Mouse (Mus musculus) forebrain, embryonic 15.5 days (tissue): ENCODE data around the gene Abtb2. TPM values are rescaled to one million over a fixed set of nuclear protein-coding genes. Genes with fewer than 3 reads are reported as not detected.
A peak's percentile ranks its signal among the peaks of the same experiment; 100 is the strongest.

Source experiments
- ATAC-seq: fragments of 200-750 bp; cut with Nextera tagmentation; replicated peaks from 2 replicates; pipeline ENCODE4 v1.8.0; 2017; ENCODE audit warnings: mild to moderate bottlenecking, moderate TSS enrichment, moderate library complexity
- H3K27ac ChIP-seq: fragments of 300-500 bp; sonication (generic); replicated peaks from 2 replicates; pipeline ENCODE4 v1.5.1; 2015; ENCODE audit warnings: mild to moderate bottlenecking, inconsistent platforms
- H3K27me3 ChIP-seq: fragments of 300-500 bp; sonication (generic); 2 replicates; pipeline ENCODE4 v1.6.1; 2015; ENCODE audit warnings: inconsistent platforms
- H3K36me3 ChIP-seq: fragments of 300-500 bp; sonication (generic); 2 replicates; pipeline ENCODE4 v1.6.1; 2015; ENCODE audit warnings: mild to moderate bottlenecking, inconsistent platforms
- H3K4me1 ChIP-seq: fragments of 300-500 bp; sonication (generic); 2 replicates; pipeline ENCODE4 v1.6.1; 2015; ENCODE audit warnings: inconsistent platforms
- H3K4me2 ChIP-seq: fragments of 300-500 bp; sonication (generic); replicated peaks from 2 replicates; pipeline ENCODE4 v1.6.1; 2015; ENCODE audit warnings: mild to moderate bottlenecking, inconsistent platforms
- H3K4me3 ChIP-seq: fragments of 300-500 bp; sonication (generic); 2 replicates; pipeline ENCODE4 v1.5.1; 2015; ENCODE audit warnings: mild to moderate bottlenecking, inconsistent platforms
- H3K9ac ChIP-seq: fragments of 300-500 bp; sonication (generic); replicated peaks from 2 replicates; pipeline ENCODE4 v1.6.1; 2015; ENCODE audit warnings: mild to moderate bottlenecking, inconsistent platforms
- H3K9me3 ChIP-seq: fragments of 300-500 bp; sonication (generic); 2 replicates; pipeline ENCODE4 v1.6.1; 2016; ENCODE audit warnings: inconsistent platforms
- WGBS: fragments of 180-500 bp; shearing (Covaris S2); methylation state at CpG from one replicate; pipeline ENCODE4 v1.1.7; 2015; ENCODE audit warnings: mixed read lengths; 5-methylcytosine and 5-hydroxymethylcytosine counted together
- polyA plus RNA-seq: library from polyadenylated mRNA; unstranded; fragments of >200 nt; fragmentation: Nextera tagmentation; extraction: Ambion mirVana; gene quantifications from 2 replicates; pipeline ENCODE4 v1.2.1, GENCODE M21; 2015

Gene Abtb2
- polyA plus RNA-seq, 1 experiment from 2014 or later = 7.4 TPM

DNA sequence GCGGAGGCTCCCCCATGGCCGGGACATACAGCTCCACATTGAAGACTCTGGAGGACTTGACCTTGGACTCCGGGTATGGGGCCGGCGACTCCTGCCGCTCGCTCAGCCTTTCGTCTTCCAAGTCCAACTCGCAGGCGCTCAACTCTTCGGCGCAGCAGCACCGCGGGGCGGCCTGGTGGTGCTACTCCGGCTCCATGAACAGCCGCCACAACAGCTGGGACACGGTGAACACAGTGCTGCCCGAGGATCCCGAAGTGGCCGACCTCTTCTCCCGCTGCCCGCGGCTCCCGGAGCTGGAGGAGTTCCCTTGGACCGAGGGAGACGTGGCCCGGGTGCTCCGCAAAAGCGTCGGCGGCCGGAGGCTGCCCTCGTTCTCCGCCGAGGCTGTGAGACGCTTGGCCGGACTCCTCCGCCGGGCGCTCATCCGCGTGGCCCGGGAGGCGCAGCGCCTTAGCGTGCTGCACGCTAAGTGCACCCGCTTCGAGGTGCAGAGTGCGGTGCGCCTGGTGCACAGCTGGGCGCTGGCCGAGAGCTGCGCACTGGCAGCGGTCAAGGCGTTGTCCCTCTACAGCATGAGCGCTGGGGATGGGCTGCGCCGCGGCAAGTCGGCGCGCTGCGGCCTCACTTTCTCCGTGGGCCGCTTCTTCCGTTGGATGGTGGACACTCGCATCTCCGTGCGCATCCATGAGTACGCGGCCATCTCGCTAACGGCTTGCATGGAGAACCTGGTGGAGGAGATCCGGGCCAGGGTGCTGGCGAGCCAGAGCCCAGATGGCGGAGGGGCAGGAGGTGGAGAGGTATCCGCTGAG, 807 bp downstream of the Abtb2 start:
- peaks cover 33% of the 10 kb centered on the region for H3K4me1 ChIP-seq
- no peaks in the 10 kb centered on the region for H3K9me3 ChIP-seq
- H3K9ac ChIP-seq = peak overlapping the region; percentile 55
- peak overlapping the region; percentile 63 for H3K4me3 ChIP-seq
- H3K4me2 ChIP-seq = peak overlapping the region; percentile 98
- peak; percentile 20 for ATAC-seq
- no peaks in the 10 kb centered on the region for H3K36me3 ChIP-seq
- no peaks in the 10 kb centered on the region; the same call in 1 of the 2 replicates for H3K27me3 ChIP-seq
- under 1% methylated on average over 79 of the region's 79 CpGs for WGBS
- H3K27ac ChIP-seq = peak overlapping the region; percentile 63; the same call in 1 of the 2 replicates

DNA sequence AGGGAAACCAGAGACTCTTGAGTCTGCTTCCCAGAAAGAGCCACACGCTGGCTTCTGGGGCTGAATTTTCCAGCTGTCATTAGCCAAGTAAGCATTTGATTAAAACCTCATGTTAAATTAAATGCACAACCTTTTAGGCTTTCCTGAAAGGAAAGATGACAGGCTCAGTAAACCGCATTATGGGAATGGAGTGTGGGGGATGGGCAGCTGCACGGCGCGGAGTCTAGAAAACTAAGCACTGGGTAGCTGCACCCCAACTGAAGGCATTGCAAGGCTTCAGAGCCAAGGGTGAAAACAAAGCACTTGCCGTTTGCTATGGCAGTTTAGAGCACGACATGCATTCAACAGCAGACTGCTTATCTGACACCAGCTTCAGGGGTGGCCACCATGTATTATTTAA, 2.1 kb downstream of the Abtb2 start:
- H3K9me3 ChIP-seq = no peaks in the 10 kb centered on the region
- no peaks in the 10 kb centered on the region for H3K36me3 ChIP-seq
- H3K4me2 ChIP-seq = peak overlapping the region; percentile 98
- ATAC-seq = no peak
- no peaks in the 10 kb centered on the region; the same call in 1 of the 2 replicates for H3K27me3 ChIP-seq
- 12% methylated on average over 7 of the region's 7 CpGs for WGBS
- H3K4me1 ChIP-seq = peaks cover 40% of the 10 kb centered on the region
- H3K27ac ChIP-seq = no peak overlapping the region
- no peak overlapping the region for H3K9ac ChIP-seq
- H3K4me3 ChIP-seq = peak overlapping the region; percentile 63

DNA sequence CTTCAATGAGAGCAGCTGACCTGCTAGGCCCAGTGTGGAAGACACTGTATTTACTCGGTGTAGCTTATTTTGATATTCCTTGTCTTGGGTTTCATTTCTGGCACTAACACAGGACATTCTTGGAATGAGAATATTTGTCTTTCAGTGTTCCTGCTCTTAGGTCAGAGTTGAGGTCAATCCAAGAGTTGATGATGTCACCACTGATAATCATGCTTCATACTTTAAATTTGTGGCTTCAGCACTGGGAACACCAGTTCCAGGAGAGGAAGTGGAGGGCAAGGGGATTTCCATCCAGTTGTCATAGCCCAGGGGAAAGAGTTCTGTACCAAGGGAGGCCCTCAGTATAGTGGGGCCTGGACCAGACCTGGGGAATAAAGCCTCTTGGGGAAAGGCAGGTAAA, 3.6 kb downstream of the Abtb2 start:
- H3K9me3 ChIP-seq = no peaks in the 10 kb centered on the region
- no peak overlapping the region for H3K27ac ChIP-seq
- H3K4me1 ChIP-seq = peaks cover 40% of the 10 kb centered on the region
- no peak overlapping the region for H3K9ac ChIP-seq
- H3K27me3 ChIP-seq = no peaks in the 10 kb centered on the region
- WGBS = 76% methylated on average over 1 of the region's 1 CpGs
- ATAC-seq = no peak
- no peaks in the 10 kb centered on the region for H3K36me3 ChIP-seq
- H3K4me3 ChIP-seq = no peak overlapping the region
- no peak overlapping the region for H3K4me2 ChIP-seq

DNA sequence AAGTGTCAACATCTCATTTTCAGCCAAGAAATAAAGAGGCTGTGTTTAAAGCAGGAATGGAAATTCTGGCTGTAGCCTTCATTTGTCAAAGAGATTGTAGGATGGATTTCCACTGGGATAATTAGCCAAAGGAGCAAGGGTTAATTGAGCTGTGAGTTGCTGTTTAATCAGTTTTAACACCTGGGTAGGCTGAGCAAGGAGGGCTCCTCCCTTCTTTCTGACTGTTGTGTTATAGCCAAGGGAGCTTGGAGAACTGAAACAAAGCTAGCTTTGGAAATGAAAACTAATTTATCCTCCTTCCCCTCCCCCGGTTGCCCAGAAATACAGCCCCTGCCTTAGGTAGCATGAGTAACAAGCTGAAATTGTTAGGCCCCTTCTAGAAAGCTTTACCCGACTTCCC, 6.2 kb downstream of the Abtb2 start:
- H3K9me3 ChIP-seq = no peaks in the 10 kb centered on the region
- H3K4me3 ChIP-seq = no peak overlapping the region
- H3K9ac ChIP-seq = no peak overlapping the region
- no peak overlapping the region for H3K4me2 ChIP-seq
- peaks cover 18% of the 10 kb centered on the region for H3K4me1 ChIP-seq
- ATAC-seq = no peak
- H3K27ac ChIP-seq = no peak overlapping the region
- H3K27me3 ChIP-seq = no peaks in the 10 kb centered on the region
- 26% methylated on average over 2 of the region's 2 CpGs for WGBS
- no peaks in the 10 kb centered on the region for H3K36me3 ChIP-seq

DNA sequence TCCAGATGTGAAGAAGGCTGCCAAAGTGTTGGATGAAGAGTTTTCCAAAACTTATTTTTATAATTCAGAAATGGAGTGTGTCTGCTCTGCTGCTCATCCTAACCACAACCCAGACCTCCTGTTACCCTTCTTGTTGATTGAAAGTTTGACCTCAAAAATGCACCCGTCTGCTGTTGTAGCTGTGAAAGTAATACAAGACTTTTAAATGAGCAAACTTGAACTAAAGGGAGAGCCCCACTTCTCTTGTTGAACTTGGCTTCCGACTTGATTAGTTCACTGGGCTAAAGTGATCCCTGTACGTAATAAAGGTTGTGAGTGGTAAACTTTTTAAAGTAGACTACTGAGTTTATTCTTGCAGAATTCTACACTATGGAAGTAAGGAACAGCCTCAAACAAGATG, 10.3 kb downstream of the Abtb2 start:
- ATAC-seq = no peak
- H3K9me3 ChIP-seq = no peaks in the 10 kb centered on the region
- no peak overlapping the region for H3K4me2 ChIP-seq
- H3K27me3 ChIP-seq = no peaks in the 10 kb centered on the region
- H3K27ac ChIP-seq = no peak overlapping the region
- WGBS = 88% methylated on average over 3 of the region's 3 CpGs
- no peak overlapping the region for H3K4me3 ChIP-seq
- no peaks in the 10 kb centered on the region for H3K36me3 ChIP-seq
- H3K9ac ChIP-seq = no peak overlapping the region
- peaks cover 7% of the 10 kb centered on the region; the same call in 1 of the 2 replicates for H3K4me1 ChIP-seq

DNA sequence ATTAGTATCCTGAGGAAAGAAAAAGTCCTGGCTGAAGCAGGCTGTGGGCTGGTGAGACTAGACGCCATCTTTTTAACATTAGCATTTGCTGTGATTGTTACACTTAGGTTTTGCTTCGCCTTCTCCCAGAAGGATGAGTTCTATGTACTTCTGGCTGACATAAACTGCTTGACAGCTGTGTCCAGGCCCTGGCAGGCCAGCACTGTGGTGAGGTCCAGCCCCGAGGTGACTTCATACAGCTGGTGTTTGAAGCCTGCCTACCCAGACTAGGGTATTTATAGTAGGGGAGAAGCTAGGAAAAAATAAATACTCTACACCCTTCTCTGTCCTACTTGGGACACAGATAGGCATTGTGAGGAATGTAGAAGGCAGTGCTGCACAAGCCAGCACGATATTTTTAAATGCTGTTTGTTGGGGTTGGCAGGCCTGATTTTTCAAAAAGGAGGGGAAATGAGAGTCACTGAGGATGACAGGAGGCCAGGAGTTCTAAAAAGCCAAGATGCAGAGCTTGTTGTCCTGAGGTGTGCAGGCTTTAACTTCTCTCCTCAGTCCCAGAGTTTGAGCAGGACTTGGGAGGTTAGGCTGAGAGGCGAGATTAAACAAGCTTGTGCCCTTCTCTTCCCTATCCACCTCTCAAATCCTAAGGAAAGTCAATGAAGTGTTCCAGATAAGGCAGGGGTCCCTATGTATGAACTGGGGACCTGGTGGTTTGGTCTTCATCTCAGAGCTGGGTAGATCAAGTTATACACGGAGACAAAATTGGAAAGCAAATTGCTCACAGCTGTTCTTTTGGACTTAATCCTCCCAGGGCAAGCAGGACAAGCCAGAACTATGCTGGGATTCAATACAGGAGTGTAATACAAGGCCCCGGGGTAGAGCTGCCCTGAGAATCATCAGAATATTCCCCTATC, 11.9 kb downstream of the Abtb2 start:
- Histone ChIP-seq H3K36me3 (no peaks in the 10 kb centered on the region), H3K4me2 (no peak overlapping the region), H3K27ac (no peak overlapping the region), H3K4me3 (no peak overlapping the region), H3K4me1 (no peaks in the 10 kb centered on the region), H3K9me3 (no peaks in the 10 kb centered on the region), H3K27me3 (no peaks in the 10 kb centered on the region), H3K9ac (no peak overlapping the region)
- 79% methylated on average over 7 of the region's 7 CpGs for WGBS
- ATAC-seq = no peak

DNA sequence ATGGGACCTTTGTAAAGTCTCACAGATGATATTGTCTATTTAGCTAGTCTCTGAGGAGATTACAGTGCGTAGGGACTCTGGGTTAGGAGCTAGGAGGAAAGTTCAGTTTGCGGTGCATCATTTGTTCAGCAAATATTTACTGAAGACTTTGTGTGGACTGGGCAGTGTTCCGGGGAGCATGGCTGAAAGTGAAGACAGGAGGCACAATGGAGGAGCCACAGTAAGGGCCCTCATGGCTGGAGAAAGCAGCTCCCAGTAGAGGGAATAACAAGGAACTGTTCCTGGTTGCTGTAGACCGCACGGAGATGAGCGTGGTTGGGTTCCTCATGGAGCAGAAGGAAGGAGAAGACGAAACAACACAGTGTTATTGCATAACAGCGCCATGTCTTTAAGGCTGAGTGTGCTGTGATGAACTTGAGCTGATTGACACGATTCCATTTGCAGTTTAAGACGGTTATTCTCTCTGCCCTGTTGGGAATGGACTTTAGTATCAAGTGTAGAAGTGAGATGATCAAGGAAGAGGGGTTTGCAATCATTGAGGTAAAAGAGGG, 12.6 kb downstream of the Abtb2 start:
- no peak overlapping the region for H3K4me3 ChIP-seq
- no peak overlapping the region for H3K27ac ChIP-seq
- no peaks in the 10 kb centered on the region for H3K9me3 ChIP-seq
- H3K27me3 ChIP-seq = no peaks in the 10 kb centered on the region
- H3K4me2 ChIP-seq = no peak overlapping the region
- WGBS = 97% methylated on average over 10 of the region's 10 CpGs
- no peaks in the 10 kb centered on the region for H3K36me3 ChIP-seq
- H3K9ac ChIP-seq = no peak overlapping the region
- no peaks in the 10 kb centered on the region for H3K4me1 ChIP-seq
- no peak for ATAC-seq

DNA sequence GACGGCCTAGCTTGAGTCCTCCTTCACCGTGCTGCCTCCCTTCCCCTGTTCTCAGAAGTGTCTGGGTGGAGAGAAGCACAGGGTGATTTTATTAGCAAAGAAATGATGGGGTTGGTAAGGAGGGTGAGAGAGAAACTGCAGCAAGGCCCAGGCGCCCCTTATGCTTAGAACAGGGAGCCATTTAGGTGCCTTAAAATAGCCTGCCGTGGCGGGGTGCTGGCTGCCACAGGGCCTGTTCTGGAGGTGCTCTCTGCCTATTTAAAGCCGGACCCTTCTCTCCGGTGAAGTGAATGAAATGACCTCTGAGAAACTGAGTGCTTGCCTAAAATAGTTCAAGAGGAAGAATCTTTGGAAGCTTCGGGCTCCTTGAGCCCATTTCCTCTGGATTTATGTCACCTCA, 14.6 kb downstream of the Abtb2 start:
- Histone ChIP-seq H3K4me3 (no peak overlapping the region), H3K4me1 (no peaks in the 10 kb centered on the region), H3K36me3 (no peaks in the 10 kb centered on the region), H3K9ac (no peak overlapping the region), H3K27ac (no peak overlapping the region), H3K27me3 (no peaks in the 10 kb centered on the region), H3K4me2 (no peak overlapping the region), H3K9me3 (no peaks in the 10 kb centered on the region)
- no peak for ATAC-seq
- 83% methylated on average over 8 of the region's 8 CpGs for WGBS

DNA sequence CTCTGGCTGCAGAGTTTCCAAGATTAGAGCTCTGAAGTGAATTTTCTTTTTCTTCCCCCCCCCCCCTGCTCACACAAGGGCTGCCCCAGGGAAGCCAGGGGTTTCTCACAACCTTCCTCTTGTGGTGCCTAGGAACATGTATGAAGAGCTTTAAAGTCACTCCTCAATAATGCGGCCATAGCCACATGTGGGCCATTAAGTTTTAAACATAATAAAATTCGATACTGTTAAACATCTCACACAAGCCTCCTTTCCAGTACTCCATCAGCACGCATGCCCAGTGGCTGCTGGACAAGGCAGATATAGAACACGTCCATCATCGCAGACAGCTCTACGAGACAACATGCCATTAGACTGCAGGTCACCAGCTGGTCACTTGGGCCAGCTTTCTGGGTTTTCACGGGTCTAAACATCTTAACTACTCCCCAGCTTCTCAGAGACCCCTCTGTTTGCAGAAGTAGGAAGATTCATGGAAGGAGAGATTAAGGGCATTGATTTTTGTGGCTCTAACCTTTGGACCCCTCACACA, 15.3 kb downstream of the Abtb2 start:
- Histone ChIP-seq H3K9ac (no peak overlapping the region), H3K4me3 (no peak overlapping the region), H3K36me3 (no peaks in the 10 kb centered on the region), H3K9me3 (no peaks in the 10 kb centered on the region), H3K4me2 (no peak overlapping the region), H3K27me3 (no peaks in the 10 kb centered on the region), H3K27ac (no peak overlapping the region), H3K4me1 (no peaks in the 10 kb centered on the region)
- ATAC-seq = no peak
- WGBS = 83% methylated on average over 7 of the region's 7 CpGs

DNA sequence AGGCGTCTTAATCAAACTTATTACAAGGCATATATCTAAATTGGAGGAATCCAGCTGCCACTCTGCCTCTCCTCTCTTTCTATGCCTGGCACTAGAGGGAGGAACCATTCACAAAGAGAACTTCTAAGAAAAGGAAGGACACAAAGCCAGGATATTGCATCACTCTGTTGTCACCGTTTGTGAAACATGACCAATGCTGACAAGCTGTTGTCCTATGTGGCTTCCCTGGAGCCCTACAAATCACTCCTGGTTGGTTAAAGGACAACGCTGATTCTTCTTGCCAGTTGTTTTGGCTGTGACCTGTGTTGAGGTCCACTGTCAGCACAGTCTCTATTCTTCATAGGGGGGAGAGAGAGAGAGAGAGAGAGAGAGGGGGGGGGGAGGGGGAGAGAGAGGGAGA, 17.2 kb downstream of the Abtb2 start:
- H3K4me2 ChIP-seq = no peak overlapping the region
- no peaks in the 10 kb centered on the region for H3K27me3 ChIP-seq
- H3K27ac ChIP-seq = no peak overlapping the region
- H3K9ac ChIP-seq = no peak overlapping the region
- ATAC-seq = no peak
- WGBS = 54% methylated on average over 3 of the region's 3 CpGs
- H3K9me3 ChIP-seq = no peaks in the 10 kb centered on the region
- no peaks in the 10 kb centered on the region for H3K36me3 ChIP-seq
- H3K4me1 ChIP-seq = no peaks in the 10 kb centered on the region
- H3K4me3 ChIP-seq = no peak overlapping the region

DNA sequence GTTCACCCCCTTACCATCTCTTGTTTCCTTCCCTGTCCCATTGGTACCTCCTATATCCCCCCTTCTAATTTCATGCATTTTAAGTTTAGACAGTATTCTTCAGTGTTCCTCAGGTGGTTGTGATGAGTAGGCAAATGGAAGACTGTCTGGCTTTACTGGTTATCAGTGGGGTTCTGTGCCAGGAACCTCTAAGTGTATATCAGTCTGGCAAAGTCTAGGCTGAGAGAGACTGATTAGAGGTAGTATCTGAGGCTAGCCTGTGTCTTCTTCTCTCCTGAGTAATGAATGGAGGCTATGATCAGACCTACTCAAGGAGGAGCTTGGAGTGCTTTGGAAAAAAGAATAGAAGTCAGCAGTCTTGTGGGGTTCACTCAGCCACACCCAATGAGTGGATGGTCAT, 18.0 kb downstream of the Abtb2 start:
- H3K9me3 ChIP-seq = no peaks in the 10 kb centered on the region
- H3K27me3 ChIP-seq = no peaks in the 10 kb centered on the region
- ATAC-seq = no peak
- H3K36me3 ChIP-seq = no peaks in the 10 kb centered on the region
- peaks cover 6% of the 10 kb centered on the region for H3K4me1 ChIP-seq
- H3K9ac ChIP-seq = no peak overlapping the region
- H3K4me3 ChIP-seq = no peak overlapping the region
- no peak overlapping the region for H3K27ac ChIP-seq
- no peak overlapping the region for H3K4me2 ChIP-seq

DNA sequence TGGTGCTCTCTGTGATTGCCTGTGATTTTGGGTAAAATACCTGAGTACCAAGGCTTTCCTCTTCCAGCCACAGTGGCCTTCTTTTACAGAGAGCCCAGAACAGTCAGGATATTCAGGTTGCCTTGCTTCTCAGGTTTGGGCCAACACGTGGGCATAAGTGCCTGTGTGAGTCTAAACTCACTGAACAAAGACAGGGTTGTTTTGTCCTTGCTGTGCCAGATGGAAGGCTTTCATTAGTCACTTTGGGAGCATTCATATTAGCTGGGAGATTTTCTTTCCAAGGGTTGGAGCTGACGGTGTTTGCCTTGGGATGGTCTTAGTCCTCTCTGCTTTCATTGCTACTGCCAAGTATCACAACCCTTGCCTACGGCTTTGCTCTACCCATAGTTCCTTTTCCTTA, 20.3 kb downstream of the Abtb2 start:
- 46% methylated on average over 3 of the region's 3 CpGs for WGBS
- no peak for ATAC-seq
- H3K27ac ChIP-seq = no peak overlapping the region
- H3K36me3 ChIP-seq = no peaks in the 10 kb centered on the region
- no peak overlapping the region for H3K4me2 ChIP-seq
- H3K27me3 ChIP-seq = no peaks in the 10 kb centered on the region
- no peak overlapping the region for H3K9ac ChIP-seq
- no peak overlapping the region for H3K4me3 ChIP-seq
- H3K4me1 ChIP-seq = peaks cover 6% of the 10 kb centered on the region
- no peaks in the 10 kb centered on the region for H3K9me3 ChIP-seq
